Mouse (Mus musculus) liver, postnatal 0 days (tissue): ENCODE measurements at regions not wholly inside any gene's neighbourhood (a gene's known extent, or its start where the extent isn't known, plus 50 kb on each side); places are given as distances from the start of the nearest gene placed in this dataset.

ENCODE experiments used
- ATAC-seq: fragments of 200-750 bp; cut with Nextera tagmentation; 2 replicates; pipeline ENCODE4 v1.8.0; 2017; ENCODE audit warnings: mild to moderate bottlenecking, moderate library complexity
- DNase-seq: peaks from one replicate; pipeline ENCODE4 v3.0.0-alpha.2; 2016
- H3K27ac ChIP-seq: fragments of 300-500 bp; sonication (generic); 2 replicates; pipeline ENCODE4 v1.5.1; 2014; ENCODE audit warnings: antibody characterized with exemption, moderate library complexity, mild to moderate bottlenecking, low read depth
- H3K27me3 ChIP-seq: fragments of 300-500 bp; sonication (generic); 2 replicates; pipeline ENCODE4 v1.6.1; 2014; ENCODE audit warnings: low read length, control low read depth, mixed read lengths; ENCODE audit not compliant: insufficient read depth
- H3K36me3 ChIP-seq: fragments of 300-500 bp; sonication (generic); replicated peaks from 2 replicates; pipeline ENCODE4 v1.6.1; 2014; ENCODE audit warnings: mild to moderate bottlenecking, control low read depth, low read length, moderate library complexity, mixed read lengths; ENCODE audit not compliant: insufficient read depth
- H3K4me1 ChIP-seq: fragments of 300-500 bp; sonication (generic); 2 replicates; pipeline ENCODE4 v1.6.1; 2014; ENCODE audit warnings: antibody characterized with exemption, mild to moderate bottlenecking, control low read depth; ENCODE audit not compliant: insufficient read depth
- H3K4me2 ChIP-seq: fragments of 300-500 bp; sonication (generic); 2 replicates; pipeline ENCODE4 v1.6.1; 2014; ENCODE audit warnings: low read depth, mild to moderate bottlenecking, low read length, moderate library complexity, mixed read lengths
- H3K4me3 ChIP-seq: fragments of 300-500 bp; sonication (generic); 2 replicates; pipeline ENCODE4 v1.5.1; 2014; ENCODE audit warnings: low read depth, low read length
- H3K9ac ChIP-seq: fragments of 300-500 bp; sonication (generic); replicated peaks from 2 replicates; pipeline ENCODE4 v1.6.1; 2014; ENCODE audit warnings: mild to moderate bottlenecking, moderate library complexity
- H3K9me3 ChIP-seq: fragments of 300-500 bp; sonication (generic); 2 replicates; pipeline ENCODE4 v1.6.1; 2016; ENCODE audit warnings: mild to moderate bottlenecking, control low read depth, low read length, mixed read lengths
- CTCF ChIP-seq: sonication (generic); IDR thresholded peaks from 2 replicates; pipeline ENCODE4 v1.5.1; 2016; ENCODE audit warnings: antibody characterized with exemption, low read depth
- EP300 ChIP-seq: IDR thresholded peaks from 2 replicates; pipeline ENCODE4 v1.6.1; 2016; ENCODE audit warnings: antibody characterized with exemption, low read depth, mild to moderate bottlenecking
- WGBS: fragments of 180-500 bp; shearing (Covaris S2); extraction: QIAGEN DNeasy Blood & Tissue Kit; methylation state at CpG from one replicate; pipeline ENCODE4 v1.1.7; 2014; ENCODE audit not compliant: insufficient replicate concordance; 5-methylcytosine and 5-hydroxymethylcytosine counted together

DNA sequence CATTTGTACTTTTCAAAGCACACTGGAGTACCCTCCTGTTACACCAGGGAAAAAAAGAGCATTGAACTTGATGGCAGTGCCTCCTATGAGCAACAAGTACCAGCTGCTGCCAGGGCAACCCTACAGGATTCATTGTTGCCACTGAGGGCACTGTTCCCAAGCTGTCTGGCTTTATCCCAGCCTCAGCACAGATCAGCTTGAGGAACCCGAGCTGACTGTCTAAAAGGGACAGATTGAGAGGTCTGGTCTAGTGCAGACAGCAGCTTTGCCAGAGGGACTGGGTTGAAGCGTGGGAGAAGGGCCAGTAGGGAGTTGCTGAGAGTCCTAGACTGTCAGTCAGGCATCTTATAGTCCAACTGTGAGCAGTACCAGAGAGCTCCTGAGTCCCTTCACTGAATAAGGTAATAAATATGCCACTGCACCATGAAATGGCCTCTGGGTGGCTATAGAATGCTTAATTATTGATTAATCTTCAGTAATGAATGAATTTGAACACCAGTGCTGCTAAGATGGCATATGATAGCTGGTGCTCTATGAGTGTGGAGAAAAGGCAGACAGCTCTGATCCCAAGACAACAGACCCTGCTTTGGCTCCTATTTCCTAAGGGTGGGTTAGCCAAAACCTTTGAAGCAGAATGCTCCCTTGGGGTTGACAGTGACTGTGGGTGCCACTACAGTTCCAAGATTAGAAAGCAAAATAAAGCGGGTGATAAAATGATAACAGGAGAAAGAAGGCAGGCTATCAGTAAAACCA, 437.5 kb downstream of the Nuf2 start:
- 60% methylated on average over 3 of the region's 3 CpGs for WGBS

DNA sequence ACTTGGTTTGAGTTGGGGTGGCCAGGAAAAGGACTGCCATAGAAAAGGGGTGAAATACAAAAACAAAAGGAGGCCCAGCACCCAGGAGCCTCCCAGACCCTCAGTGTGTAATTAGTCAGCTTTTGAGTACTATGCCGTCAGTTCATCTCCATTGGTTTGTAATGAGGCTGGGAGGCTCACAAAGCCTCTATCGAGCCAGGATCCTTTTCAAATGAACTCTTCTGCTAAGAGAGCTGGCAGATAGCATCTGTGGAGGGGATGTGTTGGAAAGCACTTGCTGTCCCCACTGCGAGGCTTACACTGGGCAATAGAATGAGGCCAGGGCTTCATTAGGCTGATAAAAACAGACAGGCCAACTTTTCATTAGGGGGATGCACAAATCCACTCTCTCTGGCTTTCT, 445.2 kb downstream of the Nuf2 start:
- ATAC-seq (no peak), DNase-seq (no peak)
- H3K4me1 ChIP-seq: no peaks in the 10 kb centered on the region
- no peak overlapping the region for H3K27ac ChIP-seq
- H3K9ac ChIP-seq: no peak overlapping the region
- no peaks in the 10 kb centered on the region for H3K27me3 ChIP-seq
- 66% methylated on average over 3 of the region's 3 CpGs for WGBS
- no peak overlapping the region for H3K4me3 ChIP-seq
- H3K36me3 ChIP-seq: no peaks in the 10 kb centered on the region
- H3K9me3 ChIP-seq: no peaks in the 10 kb centered on the region
- no peak overlapping the region for H3K4me2 ChIP-seq
- TF ChIP-seq EP300: no peak
- TF ChIP-seq CTCF: no peak

More for the DNA sequence above, 437.5 kb downstream of the Nuf2 start:
- no peak for TF ChIP-seq EP300
- no peak for TF ChIP-seq CTCF
- Histone ChIP-seq H3K4me1 (no peaks in the 10 kb centered on the region), H3K27ac (no peak overlapping the region), H3K36me3 (no peaks in the 10 kb centered on the region), H3K27me3 (no peaks in the 10 kb centered on the region), H3K4me2 (no peak overlapping the region), H3K9me3 (no peaks in the 10 kb centered on the region), H3K4me3 (no peak overlapping the region), H3K9ac (no peak overlapping the region)
- ATAC-seq: no peak
- DNase-seq: no peak

DNA sequence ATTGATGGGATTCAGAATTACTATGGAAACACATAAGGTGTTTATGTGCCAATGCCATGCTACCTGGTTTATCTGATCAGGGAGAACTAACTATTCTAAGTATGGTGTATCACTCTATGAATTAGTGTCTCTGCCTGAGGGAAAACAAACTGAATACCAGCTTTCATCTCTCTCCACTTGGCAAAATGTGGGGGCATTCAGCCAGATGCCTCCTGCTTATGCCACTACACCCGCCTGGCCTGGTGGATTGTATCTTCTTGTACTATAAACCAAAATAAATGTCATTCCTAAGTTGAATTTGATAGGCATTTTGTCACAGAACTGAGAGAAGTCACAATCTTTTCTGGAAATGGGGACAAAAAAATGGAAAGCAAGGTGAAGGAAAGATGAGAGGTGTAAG, 450.6 kb downstream of the Nuf2 start:
- H3K4me2 ChIP-seq: no peak overlapping the region

DNA sequence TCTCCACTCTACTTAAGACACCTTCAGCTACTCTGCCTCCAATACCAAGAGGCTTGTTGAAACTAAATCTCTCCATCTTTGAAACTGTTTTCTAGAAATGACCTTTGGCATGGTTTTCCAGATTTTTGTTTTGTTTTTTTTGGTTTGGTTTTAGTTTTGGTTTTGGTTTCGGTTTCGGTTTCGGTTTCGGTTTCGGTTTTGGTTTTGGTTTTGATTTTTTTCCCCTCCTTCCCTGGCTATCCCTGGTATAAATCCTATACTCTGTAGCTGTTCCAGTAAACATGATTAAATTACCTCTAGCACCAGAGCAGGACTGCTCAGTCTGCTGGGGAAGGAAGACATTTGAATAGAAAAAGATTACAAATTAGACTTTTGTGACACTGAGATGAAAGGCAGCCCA, 454.0 kb downstream of the Nuf2 start:
- no peaks in the 10 kb centered on the region for H3K27me3 ChIP-seq
- TF ChIP-seq CTCF (no peak), EP300 (no peak)
- 94% methylated on average over 5 of the region's 5 CpGs for whole genome bisulfite sequencing

More for the DNA sequence above, 450.6 kb downstream of the Nuf2 start:
- ATAC-seq (no peak), DNase-seq (no peak)
- Histone ChIP-seq H3K27me3 (no peaks in the 10 kb centered on the region), H3K9me3 (peaks cover 2% of the 10 kb centered on the region; the same call in 1 of the 2 replicates), H3K36me3 (no peaks in the 10 kb centered on the region), H3K27ac (no peak overlapping the region), H3K9ac (no peak overlapping the region), H3K4me1 (no peaks in the 10 kb centered on the region), H3K4me3 (no peak overlapping the region)
- TF ChIP-seq CTCF (no peak), EP300 (no peak)
- 71% methylated on average over 1 of the region's 1 CpGs for WGBS

DNA sequence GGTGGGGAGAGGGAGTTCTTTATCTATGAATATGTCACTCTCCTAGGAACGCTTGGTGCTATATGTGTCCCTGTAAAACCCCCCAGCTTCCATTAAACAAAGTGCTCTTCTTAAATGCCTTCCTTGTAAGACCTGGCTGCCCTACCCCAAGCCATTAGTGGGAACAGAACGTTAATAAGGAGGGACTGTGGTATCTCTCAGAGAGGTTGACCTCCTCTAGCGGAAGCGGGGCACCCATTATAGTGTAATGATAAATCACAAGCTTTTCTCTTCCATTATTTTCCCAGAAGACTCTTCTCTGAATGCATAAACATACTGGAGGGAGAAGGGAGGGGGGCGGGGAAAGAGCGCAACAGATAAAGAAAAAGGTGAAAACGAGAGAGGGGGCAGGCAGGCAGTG, 455.3 kb downstream of the Nuf2 start:
- Histone ChIP-seq H3K4me2 (no peak overlapping the region), H3K27me3 (no peaks in the 10 kb centered on the region), H3K9ac (no peak overlapping the region), H3K36me3 (no peaks in the 10 kb centered on the region), H3K4me1 (no peaks in the 10 kb centered on the region), H3K27ac (no peak overlapping the region), H3K4me3 (no peak overlapping the region), H3K9me3 (peaks cover 2% of the 10 kb centered on the region; the same call in 1 of the 2 replicates)
- DNase-seq: no peak
- WGBS: 77% methylated on average over 7 of the region's 7 CpGs
- no peak for ATAC-seq
- TF ChIP-seq EP300 (no peak), CTCF (no peak)

More for the DNA sequence above, 454.0 kb downstream of the Nuf2 start:
- Histone ChIP-seq H3K4me3 (no peak overlapping the region), H3K36me3 (no peaks in the 10 kb centered on the region), H3K9ac (no peak overlapping the region), H3K9me3 (peaks cover 2% of the 10 kb centered on the region; the same call in 1 of the 2 replicates), H3K27ac (no peak overlapping the region), H3K4me1 (no peaks in the 10 kb centered on the region), H3K4me2 (no peak overlapping the region)
- DNase-seq: no peak
- ATAC-seq: no peak

DNA sequence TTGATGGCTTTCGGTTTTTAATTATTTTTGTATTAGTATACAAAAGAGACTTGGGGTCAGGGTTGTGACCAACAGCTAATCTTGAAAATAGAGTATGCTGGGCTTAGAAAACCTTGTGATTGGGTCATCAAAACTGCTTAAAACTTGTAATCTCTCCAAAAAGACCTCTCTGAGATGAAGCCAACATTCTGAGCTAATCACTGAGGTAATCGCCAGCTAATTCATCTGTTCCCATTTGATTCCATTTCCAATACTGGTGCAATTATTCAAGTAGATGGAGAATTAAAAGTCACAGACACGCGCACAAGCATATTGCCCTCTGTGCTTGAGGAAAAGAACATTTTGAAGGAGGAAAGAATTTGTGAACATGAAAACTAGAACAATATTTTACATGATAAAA, 459.9 kb downstream of the Nuf2 start:
- ATAC-seq (no peak), DNase-seq (no peak)
- H3K36me3 ChIP-seq: no peaks in the 10 kb centered on the region
- H3K27me3 ChIP-seq: no peaks in the 10 kb centered on the region
- WGBS: 87% methylated on average over 4 of the region's 4 CpGs
- TF ChIP-seq EP300 (no peak), CTCF (no peak)
- H3K4me1 ChIP-seq: no peaks in the 10 kb centered on the region
- no peak overlapping the region for H3K4me3 ChIP-seq
- no peaks in the 10 kb centered on the region for H3K9me3 ChIP-seq
- H3K27ac ChIP-seq: no peak overlapping the region
- no peak overlapping the region for H3K4me2 ChIP-seq
- no peak overlapping the region for H3K9ac ChIP-seq

DNA sequence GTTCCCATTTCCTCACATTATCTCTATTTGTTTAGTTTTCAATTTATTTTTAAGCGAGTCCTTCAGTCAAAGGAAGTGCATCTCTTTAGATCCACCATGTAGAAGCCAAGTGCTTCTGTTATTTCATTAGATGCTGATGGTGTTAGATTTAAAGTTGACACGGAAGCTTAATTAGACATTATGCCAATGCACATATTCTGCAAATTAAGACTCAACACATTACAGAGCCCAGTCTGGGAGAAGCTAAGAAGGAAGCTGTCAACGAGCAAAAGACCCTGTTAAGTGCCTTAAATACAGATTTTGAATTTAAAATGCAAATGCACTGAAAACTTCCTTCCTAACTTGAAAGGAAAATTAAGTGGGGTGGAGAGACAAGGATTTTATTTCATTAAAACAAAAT, 461.6 kb downstream of the Nuf2 start:
- no peak overlapping the region for H3K4me3 ChIP-seq
- no peak overlapping the region for H3K9ac ChIP-seq
- H3K4me1 ChIP-seq: no peaks in the 10 kb centered on the region
- no peaks in the 10 kb centered on the region for H3K27me3 ChIP-seq
- H3K4me2 ChIP-seq: no peak overlapping the region
- WGBS: 65% methylated on average over 3 of the region's 3 CpGs
- no peak for TF ChIP-seq CTCF
- no peak for TF ChIP-seq EP300
- H3K36me3 ChIP-seq: no peaks in the 10 kb centered on the region
- no peak overlapping the region for H3K27ac ChIP-seq
- no peaks in the 10 kb centered on the region for H3K9me3 ChIP-seq
- DNase-seq (no peak), ATAC-seq (no peak)
